Mouse (Mus musculus): ENCODE data around the gene Kcnj10.

Gene Kcnj10

GRCm38 (mm10) chr1:172312768-172313561 is 28.0 kb upstream of the Kcnj10 start:
- DNase-seq: peak in 1 of 2 experiments; percentile 48

GRCm38 (mm10) chr1:172313613-172314411 is 27.2 kb upstream of the Kcnj10 start:
- no peak for DNase-seq

- DNase-seq: no peak
Measured at GRCm38 (mm10) chr1:172314911-172315310, 26.1 kb upstream of the Kcnj10 start.

- no peak for DNase-seq
Measured at GRCm38 (mm10) chr1:172317431-172317830, 23.6 kb upstream of the Kcnj10 start.

GRCm38 (mm10) chr1:172317946-172318345 is 23.1 kb upstream of the Kcnj10 start:
- no peak for DNase-seq

DNA sequence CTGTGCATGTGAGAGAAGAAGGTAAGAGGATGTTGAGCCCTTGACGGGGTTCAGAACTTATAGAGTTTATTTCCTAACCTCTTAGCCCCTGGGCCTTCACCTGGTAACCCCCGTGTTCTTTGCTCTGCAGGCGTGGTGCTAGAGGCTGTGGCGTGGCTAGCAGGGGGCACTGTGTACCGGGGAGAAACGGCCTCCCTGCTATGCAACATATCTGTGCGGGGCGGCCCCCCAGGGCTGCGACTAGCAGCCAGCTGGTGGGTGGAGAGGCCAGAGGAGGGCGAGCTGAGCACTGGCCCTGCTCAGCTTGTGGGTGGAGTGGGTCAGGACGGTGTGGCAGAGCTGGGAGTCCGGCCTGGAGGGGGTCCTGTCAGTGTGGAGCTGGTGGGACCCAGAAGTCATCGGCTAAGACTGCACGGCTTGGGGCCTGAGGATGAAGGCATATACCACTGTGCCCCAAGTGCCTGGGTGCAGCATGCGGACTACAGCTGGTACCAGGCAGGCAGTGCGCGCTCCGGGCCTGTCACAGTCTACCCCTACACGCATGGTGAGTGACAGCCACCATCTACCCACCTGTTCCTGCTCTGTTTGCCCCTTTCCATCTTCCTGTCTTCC is 22.5 kb upstream of the Kcnj10 start:
- DNase-seq: no peak

DNA sequence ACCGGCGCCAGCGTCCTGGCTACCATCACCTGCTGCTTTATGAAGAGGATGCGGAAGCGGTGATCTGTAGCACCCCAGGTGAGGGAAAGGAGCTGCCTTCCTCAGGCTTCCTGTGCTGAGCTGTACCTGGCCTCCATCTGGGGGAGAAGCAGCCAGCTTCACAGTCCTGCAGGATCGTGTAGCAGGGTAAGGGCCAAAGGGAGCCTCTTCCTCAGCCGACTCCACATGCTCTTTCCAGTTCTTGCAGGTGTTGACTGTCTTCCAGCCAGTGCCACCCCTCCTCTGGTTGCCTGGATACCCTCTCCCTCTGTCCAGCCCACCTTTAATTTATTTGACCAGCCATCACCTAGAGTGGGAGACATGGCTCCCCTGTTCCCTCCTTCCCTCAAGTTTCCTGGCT is 21.7 kb upstream of the Kcnj10 start:
- no peak for DNase-seq

GRCm38 (mm10) chr1:172319921-172320411 is 21.0 kb upstream of the Kcnj10 start:
- no peak for DNase-seq

DNA sequence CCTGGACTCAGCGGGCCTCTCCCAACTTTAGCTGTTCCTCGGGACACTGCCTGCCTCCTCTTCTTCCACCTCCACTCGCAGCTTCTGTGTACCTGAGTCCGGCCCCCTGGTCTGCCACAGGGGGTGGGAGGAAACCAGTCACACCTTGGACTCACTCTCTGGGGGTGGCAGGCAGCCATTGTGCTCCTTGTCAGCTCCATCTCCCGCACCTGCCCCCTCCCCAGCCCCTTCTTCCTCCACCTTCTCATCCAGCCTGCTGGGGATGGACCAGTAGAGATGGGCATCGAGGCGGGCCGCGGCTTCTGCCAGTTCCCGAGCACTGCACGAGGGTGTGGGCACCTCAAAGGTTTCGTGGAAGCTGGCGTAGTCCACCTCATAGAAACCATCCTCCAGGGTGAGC is 18.3 kb upstream of the Kcnj10 start:
- DNase-seq: no peak

DNA sequence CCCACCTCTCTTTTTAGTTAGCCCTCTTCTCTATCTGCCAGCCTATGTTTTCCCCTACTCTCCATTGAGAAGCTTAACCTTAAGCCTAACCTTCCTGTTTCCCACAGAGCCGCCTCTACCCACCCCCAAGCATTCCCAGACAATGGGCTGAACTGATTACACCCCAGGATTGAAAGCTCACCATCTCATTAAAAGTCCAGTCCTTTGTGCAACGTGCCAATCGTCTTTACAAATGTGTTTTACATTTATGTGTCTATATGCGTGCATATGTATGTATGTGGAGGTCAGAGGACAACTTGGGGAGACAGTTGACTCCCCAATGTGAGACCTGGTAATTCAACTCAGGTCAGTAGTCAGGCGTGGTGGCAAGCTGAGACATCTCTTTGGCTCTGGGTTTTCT is 17.7 kb upstream of the Kcnj10 start:
- no peak for DNase-seq

- DNase-seq: no peak
Measured at GRCm38 (mm10) chr1:172323801-172324359, 17.1 kb upstream of the Kcnj10 start.

DNA sequence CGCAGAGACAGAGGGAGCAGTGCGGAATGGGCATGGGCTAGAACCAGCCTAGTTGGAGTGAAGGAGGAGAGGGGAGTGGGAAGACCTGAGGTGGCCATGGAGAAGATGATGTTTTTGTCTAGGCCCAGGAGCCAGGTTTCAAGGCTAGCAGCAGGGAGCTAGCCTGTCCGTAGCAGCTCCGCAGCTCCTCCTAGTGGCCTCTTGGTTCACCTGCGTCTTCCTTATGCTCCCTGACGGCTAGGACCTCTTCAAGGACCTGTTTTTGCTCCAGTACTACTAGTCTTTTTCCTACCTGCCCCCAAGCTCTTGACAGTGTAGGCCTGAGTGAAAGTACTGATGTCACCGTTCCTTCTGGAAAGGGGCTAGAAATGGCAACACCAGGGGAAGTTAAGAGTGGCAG is 16.3 kb upstream of the Kcnj10 start:
- DNase-seq: peak; percentile 87 to 90

- DNase-seq: peak; percentile 83 to 87
Measured at GRCm38 (mm10) chr1:172325680-172326535, 15.1 kb upstream of the Kcnj10 start.

- DNase-seq: no peak
Measured at GRCm38 (mm10) chr1:172326684-172327083, 14.3 kb upstream of the Kcnj10 start.

- no peak for DNase-seq
Measured at GRCm38 (mm10) chr1:172327206-172328001, 13.6 kb upstream of the Kcnj10 start.

DNA sequence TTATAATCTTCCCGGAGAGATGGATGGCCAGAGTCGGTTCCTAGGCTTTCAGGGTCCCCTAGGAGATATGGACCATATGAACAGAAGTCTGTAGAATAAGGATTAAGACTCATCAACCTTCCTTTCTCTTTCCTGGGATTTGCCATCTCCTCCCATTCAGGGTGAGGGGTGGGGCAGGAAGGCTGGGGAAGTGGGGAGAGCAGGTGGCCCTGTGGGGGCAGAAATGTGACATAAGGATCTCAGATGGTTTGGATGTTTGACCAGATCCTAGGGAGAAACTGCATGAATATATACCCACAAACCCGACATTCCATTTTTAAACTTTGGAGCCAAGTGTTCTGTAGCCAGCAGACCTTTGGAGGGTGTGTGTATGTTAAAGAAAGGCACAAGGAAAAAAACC is 13.0 kb upstream of the Kcnj10 start:
- no peak for DNase-seq

- no peak for DNase-seq
Measured at GRCm38 (mm10) chr1:172328461-172328860, 12.5 kb upstream of the Kcnj10 start.

DNA sequence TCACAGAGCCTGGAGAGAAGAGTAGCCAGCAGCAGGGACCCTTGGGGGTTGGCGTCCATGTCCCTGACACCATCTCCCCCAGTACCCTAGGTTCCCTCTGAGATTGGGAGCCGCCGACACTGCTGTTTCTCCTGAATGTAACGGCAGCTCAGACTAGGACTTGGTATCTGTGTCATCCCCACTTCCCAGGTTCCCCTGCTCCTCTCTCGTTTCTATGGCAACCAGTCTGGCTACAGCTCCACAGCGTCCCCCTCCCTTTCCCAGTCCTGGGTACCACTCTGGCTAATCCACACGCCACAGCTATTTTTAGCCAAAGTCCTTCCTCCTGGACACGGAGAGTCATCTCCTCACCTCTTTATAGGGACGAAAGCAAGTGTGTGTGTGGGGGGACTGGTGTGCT is 11.9 kb upstream of the Kcnj10 start, which contains the start of gene Kcnj9:
TSS of gene Kcnj9 (minus strand) at position 188 of the 400 bp plus-strand sequence.
- no peak for DNase-seq

DNA sequence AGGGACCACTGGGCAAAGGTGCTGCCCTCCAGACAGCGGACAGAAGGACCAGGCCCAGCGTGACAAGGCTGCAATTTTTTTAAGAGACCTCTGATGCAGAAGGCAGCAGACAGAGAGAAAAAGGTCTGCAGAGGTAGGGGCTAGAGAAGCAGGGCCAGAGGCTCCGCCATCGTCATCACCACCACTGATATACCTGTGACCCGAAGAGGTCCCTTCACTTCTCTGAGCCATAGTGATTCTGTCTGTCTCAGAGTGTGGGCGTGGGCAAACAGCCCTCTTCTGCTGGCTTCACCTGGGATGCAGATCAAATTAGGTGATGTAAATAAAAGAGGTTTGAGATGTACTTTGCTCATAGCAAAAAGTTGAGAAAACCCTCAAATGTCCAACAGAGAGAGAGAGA is 11.4 kb upstream of the Kcnj10 start:
- DNase-seq: no peak

GRCm38 (mm10) chr1:172331422-172331947 is 9.5 kb upstream of the Kcnj10 start:
- DNase-seq: no peak

DNA sequence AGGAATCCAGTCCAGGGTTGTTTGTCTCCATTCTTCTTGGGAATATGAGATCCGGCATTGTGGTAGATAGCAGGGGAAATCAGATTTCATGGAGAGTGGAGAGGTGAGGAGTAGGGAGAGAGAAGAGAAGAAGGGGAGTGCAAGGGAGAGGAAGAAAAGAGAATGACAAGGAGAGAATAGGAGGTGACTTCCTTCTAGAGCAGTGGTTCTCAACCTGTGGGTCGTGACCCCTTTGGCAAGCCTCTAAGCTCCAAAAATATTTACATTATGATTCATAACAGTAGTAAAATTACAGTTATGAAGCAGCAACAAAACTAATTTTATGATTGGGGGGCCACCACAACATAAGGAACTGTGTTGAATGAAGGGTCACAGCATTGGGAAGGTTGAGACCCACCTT is 8.1 kb upstream of the Kcnj10 start:
- no peak for DNase-seq
